Mouse (Mus musculus) forebrain, embryonic 11.5 days (tissue): ENCODE data around the gene Frmd4a. TPM values are rescaled to one million over a fixed set of nuclear protein-coding genes. Genes with fewer than 3 reads are reported as not detected.

Experiments
- ATAC-seq: fragments of 200-750 bp; cut with Nextera tagmentation; replicated peaks from 2 replicates; pipeline ENCODE4 v1.8.0; 2017; ENCODE audit warnings: moderate TSS enrichment; ENCODE audit not compliant: low FRiP score
- DNase-seq: peaks from one replicate; pipeline ENCODE4 v3.0.0-alpha.2; 2017; ENCODE audit warnings: low spot score
- H3K27ac ChIP-seq: fragments of 300-500 bp; sonication (generic); 2 replicates; pipeline ENCODE4 v1.5.1; 2014; ENCODE audit warnings: low read depth, low read length
- H3K27me3 ChIP-seq: fragments of 300-500 bp; sonication (generic); 2 replicates; pipeline ENCODE4 v1.6.1; 2014; ENCODE audit warnings: mild to moderate bottlenecking, low read length, mixed read lengths; ENCODE audit not compliant: control insufficient read depth, insufficient read depth
- H3K36me3 ChIP-seq: fragments of 300-500 bp; sonication (generic); 2 replicates; pipeline ENCODE4 v1.6.1; 2014; ENCODE audit warnings: mild to moderate bottlenecking, low read length, moderate library complexity, mixed read lengths; ENCODE audit not compliant: control insufficient read depth, insufficient read depth
- H3K4me1 ChIP-seq: fragments of 300-500 bp; sonication (generic); replicated peaks from 2 replicates; pipeline ENCODE4 v1.6.1; 2014; ENCODE audit warnings: low read length, mixed read lengths; ENCODE audit not compliant: control insufficient read depth, insufficient read depth
- H3K4me2 ChIP-seq: fragments of 300-500 bp; sonication (generic); 2 replicates; pipeline ENCODE4 v1.6.1; 2014; ENCODE audit warnings: low read depth, mild to moderate bottlenecking, low read length, moderate library complexity, mixed read lengths; ENCODE audit not compliant: severe bottlenecking
- H3K4me3 ChIP-seq: fragments of 300-500 bp; sonication (generic); 2 replicates; pipeline ENCODE4 v1.5.1; 2014; ENCODE audit warnings: low read depth, low read length
- H3K9ac ChIP-seq: fragments of 300-500 bp; sonication (generic); 2 replicates; pipeline ENCODE4 v1.6.1; 2014; ENCODE audit warnings: low read length
- H3K9me3 ChIP-seq: fragments of 300-500 bp; sonication (generic); 2 replicates; pipeline ENCODE4 v1.6.1; 2016; ENCODE audit warnings: low read length, mixed read lengths; ENCODE audit not compliant: control insufficient read depth
- WGBS: fragments of 180-500 bp; shearing (Covaris S2); extraction: QIAGEN DNeasy Blood & Tissue Kit; methylation state at CpG from one replicate; pipeline ENCODE4 v1.1.7; 2014; 5-methylcytosine and 5-hydroxymethylcytosine counted together
- polyA plus RNA-seq: library from polyadenylated mRNA; unstranded; fragments of >200 nt; fragmentation: Nextera tagmentation; extraction: Ambion mirVana; gene quantifications from 2 replicates; pipeline ENCODE4 v1.2.1, GENCODE M21; 2014

Frmd4a gene
- polyA plus RNA-seq, 1 experiment from 2014 or later = 50.3 TPM

- no peaks in the 10 kb centered on the region for H3K27me3 ChIP-seq
- no peaks in the 10 kb centered on the region; the same call in 1 of the 2 replicates for H3K36me3 ChIP-seq
- no peak for ATAC-seq
These were observed 415.6 kb downstream of the Frmd4a start for GRCm38 (mm10) chr2:4433119-4433518.

GRCm38 (mm10) chr2:4435051-4435450 is 417.5 kb downstream of the Frmd4a start:
- no peak overlapping the region for H3K9ac ChIP-seq
- no peaks in the 10 kb centered on the region for H3K27me3 ChIP-seq
- H3K4me3 ChIP-seq = no peak overlapping the region
- ATAC-seq (no peak), DNase-seq (no peak)
- no peaks in the 10 kb centered on the region for H3K9me3 ChIP-seq
- no peak overlapping the region for H3K4me2 ChIP-seq
- WGBS = 91% methylated on average over 8 of the region's 8 CpGs
- no peak overlapping the region for H3K27ac ChIP-seq
- peaks cover 3% of the 10 kb centered on the region; the same call in 1 of the 2 replicates for H3K4me1 ChIP-seq
- no peaks in the 10 kb centered on the region; the same call in 1 of the 2 replicates for H3K36me3 ChIP-seq

More at GRCm38 (mm10) chr2:4433119-4433518, 415.6 kb downstream of the Frmd4a start:
- peaks cover 3% of the 10 kb centered on the region; the same call in 1 of the 2 replicates for H3K4me1 ChIP-seq
- WGBS = 42% methylated on average over 4 of the region's 4 CpGs
- no peak overlapping the region; the same call in 1 of the 2 replicates for H3K27ac ChIP-seq
- no peak overlapping the region for H3K4me3 ChIP-seq
- H3K4me2 ChIP-seq = no peak overlapping the region
- no peak for DNase-seq
- no peaks in the 10 kb centered on the region for H3K9me3 ChIP-seq
- no peak overlapping the region for H3K9ac ChIP-seq

GRCm38 (mm10) chr2:4436361-4437231 is 419.1 kb downstream of the Frmd4a start:
- H3K36me3 ChIP-seq = no peaks in the 10 kb centered on the region; the same call in 1 of the 2 replicates
- ATAC-seq (peak; percentile 75), DNase-seq (no peak)
- 77% methylated on average over 19 of the region's 19 CpGs for WGBS
- H3K4me2 ChIP-seq = no peak overlapping the region
- H3K9ac ChIP-seq = no peak overlapping the region
- peaks cover 3% of the 10 kb centered on the region; the same call in 1 of the 2 replicates for H3K4me1 ChIP-seq
- no peaks in the 10 kb centered on the region for H3K27me3 ChIP-seq
- H3K4me3 ChIP-seq = no peak overlapping the region
- peak overlapping the region; percentile 70 for H3K27ac ChIP-seq
- no peaks in the 10 kb centered on the region for H3K9me3 ChIP-seq

GRCm38 (mm10) chr2:4438739-4439138 is 421.2 kb downstream of the Frmd4a start:
- DNase-seq = no peak
- no peak for ATAC-seq
- H3K9me3 ChIP-seq = no peaks in the 10 kb centered on the region
- no peak overlapping the region for H3K4me2 ChIP-seq
- H3K4me3 ChIP-seq = no peak overlapping the region
- H3K27ac ChIP-seq = no peak overlapping the region
- 70% methylated on average over 7 of the region's 7 CpGs for WGBS
- H3K27me3 ChIP-seq = no peaks in the 10 kb centered on the region
- no peaks in the 10 kb centered on the region; the same call in 1 of the 2 replicates for H3K4me1 ChIP-seq
- H3K9ac ChIP-seq = no peak overlapping the region
- no peaks in the 10 kb centered on the region; the same call in 1 of the 2 replicates for H3K36me3 ChIP-seq

GRCm38 (mm10) chr2:4439909-4440308 is 422.4 kb downstream of the Frmd4a start:
- Histone ChIP-seq H3K9me3 (no peaks in the 10 kb centered on the region), H3K36me3 (no peaks in the 10 kb centered on the region; the same call in 1 of the 2 replicates), H3K9ac (no peak overlapping the region), H3K27me3 (no peaks in the 10 kb centered on the region), H3K4me1 (no peaks in the 10 kb centered on the region; the same call in 1 of the 2 replicates), H3K27ac (no peak overlapping the region), H3K4me3 (no peak overlapping the region), H3K4me2 (no peak overlapping the region)
- DNase-seq (no peak), ATAC-seq (no peak)
- WGBS = 83% methylated on average over 4 of the region's 4 CpGs

- no peak for DNase-seq
- Histone ChIP-seq H3K27me3 (no peaks in the 10 kb centered on the region), H3K27ac (no peak overlapping the region), H3K4me2 (no peak overlapping the region), H3K9me3 (no peaks in the 10 kb centered on the region), H3K4me3 (no peak overlapping the region), H3K9ac (no peak overlapping the region), H3K4me1 (no peaks in the 10 kb centered on the region; the same call in 1 of the 2 replicates), H3K36me3 (no peaks in the 10 kb centered on the region)
- ATAC-seq = no peak
- 95% methylated on average over 4 of the region's 4 CpGs for WGBS
These were observed 424.3 kb downstream of the Frmd4a start for GRCm38 (mm10) chr2:4441840-4442239.

- ATAC-seq = no peak
- WGBS = 93% methylated on average over 3 of the region's 3 CpGs
- no peaks in the 10 kb centered on the region for H3K27me3 ChIP-seq
- H3K9ac ChIP-seq = no peak overlapping the region
- no peaks in the 10 kb centered on the region for H3K9me3 ChIP-seq
- no peak overlapping the region for H3K4me3 ChIP-seq
- no peaks in the 10 kb centered on the region for H3K4me1 ChIP-seq
- H3K36me3 ChIP-seq = no peaks in the 10 kb centered on the region
- DNase-seq = no peak
- no peak overlapping the region for H3K4me2 ChIP-seq
- no peak overlapping the region for H3K27ac ChIP-seq
These were observed 427.2 kb downstream of the Frmd4a start for GRCm38 (mm10) chr2:4444740-4445139.

GRCm38 (mm10) chr2:4445629-4446400 is 428.3 kb downstream of the Frmd4a start:
- H3K4me3 ChIP-seq = no peak overlapping the region
- DNase-seq = peak; percentile 31
- 89% methylated on average over 10 of the region's 10 CpGs for WGBS
- no peak for ATAC-seq
- H3K9ac ChIP-seq = no peak overlapping the region
- H3K27me3 ChIP-seq = no peaks in the 10 kb centered on the region
- no peak overlapping the region for H3K27ac ChIP-seq
- H3K9me3 ChIP-seq = no peaks in the 10 kb centered on the region
- H3K36me3 ChIP-seq = no peaks in the 10 kb centered on the region
- H3K4me2 ChIP-seq = no peak overlapping the region
- 0 out of 2 replicates have a peak, but pooled peaks cover 2% of the 10 kb centered on the region for H3K4me1 ChIP-seq
